Mouse (Mus musculus) lung, postnatal 36 days (tissue): ENCODE results near the gene Catip.

Experiments used
- DNase-seq: peaks from one replicate; pipeline ENCODE4 v3.0.0; 2022; ENCODE audit warnings: mixed read lengths

Catip gene

GRCm38 (mm10) chr1:74385064-74385463, 23.2 kb downstream of the Catip start:
- DNase-seq: no peak

- no peak for DNase-seq
Measured at GRCm38 (mm10) chr1:74385531-74385930, 23.6 kb downstream of the Catip start.

- no peak for DNase-seq
Measured at GRCm38 (mm10) chr1:74386363-74386713, 24.4 kb downstream of the Catip start.

- DNase-seq: peak; percentile 96
Measured at GRCm38 (mm10) chr1:74386714-74387385, 24.9 kb downstream of the Catip start.

- DNase-seq: no peak
Measured at GRCm38 (mm10) chr1:74387386-74387988, 25.6 kb downstream of the Catip start.

- no peak for DNase-seq
Measured at GRCm38 (mm10) chr1:74388398-74388920, 26.6 kb downstream of the Catip start.

GRCm38 (mm10) chr1:74389831-74390286, 28.0 kb downstream of the Catip start:
- peak; percentile 76 for DNase-seq

GRCm38 (mm10) chr1:74390287-74390906, 28.5 kb downstream of the Catip start:
- peak; percentile 86 for DNase-seq

GRCm38 (mm10) chr1:74390924-74391748, 29.2 kb downstream of the Catip start, which contains the start of gene Ctdsp1:
TSS of gene Ctdsp1 (plus strand) at chr1:74391509.
- DNase-seq: peak; percentile 98

- peak; percentile 85 for DNase-seq
Measured at GRCm38 (mm10) chr1:74391844-74392441, 30.0 kb downstream of the Catip start.

GRCm38 (mm10) chr1:74392446-74392994, 30.6 kb downstream of the Catip start:
- peak; percentile 23 for DNase-seq

- DNase-seq: no peak
Measured at GRCm38 (mm10) chr1:74393010-74393409, 31.1 kb downstream of the Catip start.

- no peak for DNase-seq
Measured at GRCm38 (mm10) chr1:74393697-74394096, 31.8 kb downstream of the Catip start.

GRCm38 (mm10) chr1:74394311-74394710, 32.4 kb downstream of the Catip start:
- no peak for DNase-seq

- no peak for DNase-seq
Measured at GRCm38 (mm10) chr1:74394858-74395257, 33.0 kb downstream of the Catip start.

- no peak for DNase-seq
Measured at GRCm38 (mm10) chr1:74395290-74395689, 33.4 kb downstream of the Catip start.

GRCm38 (mm10) chr1:74396456-74397222, 34.7 kb downstream of the Catip start:
- DNase-seq: peak; percentile 83

GRCm38 (mm10) chr1:74397268-74397918, 35.5 kb downstream of the Catip start:
- peak; percentile 99 for DNase-seq

- peak; percentile 93 for DNase-seq
Measured at GRCm38 (mm10) chr1:74397919-74398451, 36.1 kb downstream of the Catip start.

- DNase-seq: no peak
Measured at GRCm38 (mm10) chr1:74400531-74400930, 38.6 kb downstream of the Catip start.
